Mouse (Mus musculus) central nervous system, embryonic 14 days (tissue): ENCODE measurements around the gene Zfp790. TPM values are rescaled to one million over a fixed set of nuclear protein-coding genes. Genes with fewer than 3 reads are reported as not detected.

Source experiments
- polyA plus RNA-seq: library from polyadenylated mRNA; depleted of rRNA; stranded (reverse); fragments of >200 nt; gene quantifications from 2 replicates; pipeline ENCODE4 v1.2.3, GENCODE M21; 2012; rRNA removed

Zfp790 gene
- polyA plus RNA-seq: 14.6 and 16.7 TPM in 2 replicates

GRCm38 (mm10) chr7:29815910-29816429 is at the start of gene Zfp790:
Gene Zfp790 (plus strand): TSS chr7:29816114.

GRCm38 (mm10) chr7:29768090-29768900 is 47.6 kb upstream of the Zfp790 start, which contains the start of gene Zfp84:
Gene Zfp84 (plus strand): TSS chr7:29768552.

GRCm38 (mm10) chr7:29783871-29784551 is 31.9 kb upstream of the Zfp790 start, which contains the start of gene Zfp30:
Gene Zfp30 (plus strand): TSS chr7:29783998.

GRCm38 (mm10) chr7:29853219-29853842 is 37.4 kb downstream of the Zfp790 start, which contains the start of gene Zfp940:
Gene Zfp940 (minus strand): TSS chr7:29853669.

GRCm38 (mm10) chr7:29859532-29860517 is 43.9 kb downstream of the Zfp790 start, which contains the start of gene Zfp420:
Gene Zfp420 (plus strand): TSS chr7:29859979.

Other genes starting within 250 kb of the Zfp790 start
- 0.85 and 1.0 TPM in 2 replicates for gene Catsperg2, start 89.1 kb upstream of the Zfp790 start, polyA plus RNA-seq
- gene Zfp84, start 47.6 kb upstream of the Zfp790 start, polyA plus RNA-seq: 13.9 and 15.0 TPM in 2 replicates
- gene Zfp30, start 32.1 kb upstream of the Zfp790 start, polyA plus RNA-seq: 12.3 and 14.0 TPM in 2 replicates
- gene Zfp940, start 37.6 kb downstream of the Zfp790 start, polyA plus RNA-seq: 8.3 and 9.9 TPM in 2 replicates
- gene Zfp420, start 43.9 kb downstream of the Zfp790 start, polyA plus RNA-seq: 14.3 and 14.9 TPM in 2 replicates
- gene Zfp27, start 90.5 kb downstream of the Zfp790 start, polyA plus RNA-seq: 14.1 and 14.4 TPM in 2 replicates
- 15.7 and 16.7 TPM in 2 replicates for gene Zfp383, start 92.1 kb downstream of the Zfp790 start, polyA plus RNA-seq
- 13.7 and 13.9 TPM in 2 replicates for gene Zfp74, start 138.0 kb downstream of the Zfp790 start, polyA plus RNA-seq
- 7.1 and 9.3 TPM in 2 replicates for gene Zfp568, start 167.8 kb downstream of the Zfp790 start, polyA plus RNA-seq
- gene Zfp14, start 235.3 kb downstream of the Zfp790 start, polyA plus RNA-seq: 11.1 and 12.6 TPM in 2 replicates